Mouse (Mus musculus) central nervous system, embryonic 11.5 days (tissue): ENCODE measurements around the gene Trappc3l. TPM values are rescaled to one million over a fixed set of nuclear protein-coding genes. Genes with fewer than 3 reads are reported as not detected.

Experiments used
- polyA plus RNA-seq: library from polyadenylated mRNA; depleted of rRNA; stranded (reverse); fragments of >200 nt; gene quantifications from 2 replicates; pipeline ENCODE4 v1.2.3, GENCODE M21; 2012; rRNA removed

Gene Trappc3l
- polyA plus RNA-seq: not detected in 2 replicates

DNA sequence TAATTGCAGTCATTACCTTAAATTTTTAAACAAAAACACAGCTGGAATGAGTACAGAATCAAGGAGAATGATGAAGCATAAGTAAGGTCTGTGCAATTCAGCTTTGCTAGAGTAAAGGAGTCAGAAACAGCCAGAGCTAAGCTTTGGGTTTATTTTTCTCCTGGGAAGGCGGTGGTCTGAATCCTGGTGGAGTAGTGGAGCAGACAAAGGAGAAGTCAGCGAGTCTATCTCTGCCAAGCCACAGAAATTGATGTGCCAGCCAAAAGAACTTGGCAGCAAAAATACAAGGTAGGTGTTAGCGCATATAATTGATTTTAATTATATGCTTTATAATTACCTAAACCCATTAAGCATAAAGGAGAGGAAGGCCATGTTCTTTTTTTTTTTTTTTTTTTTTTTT is at the start of gene Trappc3l:
Trappc3l (plus strand) TSS at position 197 of the 400 bp plus-strand sequence.

DNA sequence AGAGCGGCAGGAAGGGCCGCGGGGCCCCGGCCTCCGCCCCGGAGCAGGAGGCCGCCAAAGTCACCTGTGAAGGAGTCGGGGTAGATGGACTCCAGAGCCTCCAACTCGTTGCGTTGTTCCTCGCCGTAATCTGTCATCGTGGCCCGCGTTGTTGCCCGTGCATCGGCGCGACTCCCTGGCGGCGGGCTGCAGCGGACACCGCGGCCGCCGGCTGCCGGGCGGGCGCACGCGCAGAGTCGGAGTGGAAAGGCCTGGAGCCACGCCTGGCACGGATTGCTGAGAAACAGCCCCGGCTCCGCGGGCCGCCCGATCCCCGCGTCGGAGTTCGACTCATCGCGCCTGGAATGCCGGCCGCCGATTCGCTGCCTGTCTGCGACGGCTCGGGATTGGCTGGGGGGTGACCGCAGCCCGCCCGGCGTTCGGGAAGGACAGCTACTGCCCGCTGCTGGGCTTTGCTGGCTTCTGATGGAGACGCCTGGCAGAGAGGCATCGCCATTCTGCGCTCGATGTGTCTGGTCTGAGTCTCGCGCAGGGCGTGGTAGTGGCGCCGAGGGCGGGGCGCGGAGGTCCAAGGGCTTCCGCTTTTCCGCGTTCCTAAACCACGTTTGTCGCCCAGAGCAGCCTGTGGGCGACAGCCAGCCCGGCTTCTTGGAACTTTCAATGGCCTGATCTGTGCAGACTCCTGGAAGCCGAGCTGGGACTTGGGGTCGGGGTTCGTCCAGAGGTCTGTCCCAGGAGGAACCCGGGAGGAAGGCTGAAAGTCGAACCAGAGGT is 17.9 kb upstream of the Trappc3l start, which contains the start of gene Rwdd1:
Rwdd1 (minus strand) TSS at position 323 of the 774 bp plus-strand sequence.

DNA sequence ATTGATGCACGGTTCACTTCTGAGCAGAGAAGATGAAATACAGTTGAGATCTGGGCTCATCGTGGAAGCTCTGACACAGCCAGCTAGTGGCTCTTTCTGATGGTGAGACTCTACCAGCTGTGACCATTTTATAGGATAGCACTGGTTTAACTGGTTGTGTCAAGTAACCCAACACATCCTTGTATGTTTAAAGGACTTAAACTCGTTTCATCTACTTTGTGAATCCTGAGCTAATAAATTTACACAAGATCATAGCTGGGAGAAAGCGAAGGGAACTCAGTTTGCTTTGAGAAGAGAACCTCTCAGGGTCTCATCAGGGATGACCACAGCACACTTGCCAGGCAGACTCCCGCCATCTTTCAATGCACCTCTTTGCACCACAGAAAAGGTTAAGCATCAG is 6.8 kb downstream of the Trappc3l start, which contains the start of gene Calhm4:
Calhm4 (minus strand) TSS at position 101 of the 400 bp plus-strand sequence.

DNA sequence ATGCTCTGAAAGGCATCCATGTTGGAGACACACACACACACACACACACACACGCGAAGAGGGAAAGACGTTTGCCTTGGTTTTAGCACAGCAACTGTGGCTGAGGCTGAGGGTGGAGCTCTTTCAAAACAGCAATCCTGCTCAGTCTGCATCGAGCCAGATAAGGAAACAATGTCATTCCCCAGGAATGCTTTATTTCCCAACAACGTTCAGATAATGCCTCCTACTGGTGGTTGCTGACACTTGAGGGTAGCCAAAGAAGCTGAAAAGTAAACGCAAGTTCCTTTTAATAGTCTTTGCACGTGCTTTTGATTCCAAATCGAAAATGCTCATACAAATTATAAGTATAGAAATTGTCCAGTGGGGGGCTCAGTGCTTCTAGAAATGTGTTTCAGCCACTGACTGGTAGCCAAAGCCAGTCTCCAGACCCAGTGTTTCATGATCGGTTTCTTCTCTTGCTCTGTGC is 59.1 kb downstream of the Trappc3l start, which contains the start of gene Calhm5:
Calhm5 (minus strand) TSS at position 102 of the 466 bp plus-strand sequence.

DNA sequence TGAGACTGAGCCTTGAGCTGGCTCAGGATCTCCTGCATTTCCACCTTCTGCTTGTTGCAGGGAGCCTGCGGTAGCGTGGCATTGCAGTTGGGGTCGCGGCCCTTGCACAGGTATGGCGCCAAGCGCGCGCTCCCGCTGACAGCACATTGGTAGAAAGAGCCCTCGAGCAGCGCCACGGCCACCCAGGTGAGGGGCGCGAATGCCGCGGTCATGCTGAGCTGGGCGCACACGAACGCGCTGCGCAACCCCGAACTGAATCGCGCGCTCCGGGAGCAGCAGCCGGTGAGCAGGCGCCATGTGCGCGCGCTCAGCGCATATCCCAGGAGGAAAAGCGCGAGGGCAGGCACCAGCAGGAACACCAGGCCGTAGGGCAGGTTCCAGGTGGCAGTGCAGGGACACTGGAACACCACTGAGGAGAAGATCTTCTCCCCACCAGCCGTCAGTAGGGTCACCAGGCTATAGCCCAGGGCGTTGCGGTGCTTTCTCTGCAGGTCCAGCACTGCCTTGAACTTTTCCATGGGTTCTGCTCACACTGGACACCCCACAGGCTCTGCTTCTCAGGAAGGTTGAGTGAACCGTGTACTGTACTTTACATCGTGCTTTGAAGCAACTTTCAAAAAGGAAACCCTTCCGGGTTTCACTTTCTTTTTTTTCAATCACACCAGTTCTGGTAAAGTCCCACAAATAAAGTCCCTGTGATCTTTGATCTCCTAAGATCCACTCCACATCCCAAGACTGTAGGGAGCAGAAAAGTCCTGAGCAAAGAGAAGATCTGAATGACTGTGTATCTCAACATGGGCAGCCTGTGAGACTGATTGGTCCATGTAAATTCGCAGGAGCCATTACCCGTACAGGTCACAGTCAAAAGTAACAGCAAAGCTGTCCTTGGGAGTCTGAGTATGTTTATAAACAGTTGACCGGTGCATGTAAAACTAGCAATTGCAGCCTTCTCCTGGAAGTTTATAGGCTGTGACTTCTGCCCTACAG is 90.3 kb downstream of the Trappc3l start, which contains the start of gene Calhm6:
Calhm6 (minus strand) TSS at position 593 of the 987 bp plus-strand sequence.

Other genes with a start within 250 kb of the Trappc3l start
- gene Sult3a1, start 179.9 kb upstream of the Trappc3l start, polyA plus RNA-seq: not detected in 2 replicates
- 0.15 and 0.30 TPM in 2 replicates for gene Rsph4a, start 132.5 kb upstream of the Trappc3l start, polyA plus RNA-seq
- 12.6 and 17.9 TPM in 2 replicates for gene Zup1, start 86.3 kb upstream of the Trappc3l start, polyA plus RNA-seq
- 99.2 and 166 TPM in 2 replicates for gene Rwdd1, start 18.0 kb upstream of the Trappc3l start, polyA plus RNA-seq
- not detected in 2 replicates for gene Calhm4, start 6.7 kb downstream of the Trappc3l start, polyA plus RNA-seq
- 0.13 and 0.15 TPM in 2 replicates for gene Calhm5, start 58.9 kb downstream of the Trappc3l start, polyA plus RNA-seq
- 0.14 and 0.50 TPM in 2 replicates for gene Calhm6, start 90.4 kb downstream of the Trappc3l start, polyA plus RNA-seq
- 11.9 and 24.6 TPM in 2 replicates for gene Dse, start 170.1 kb downstream of the Trappc3l start, polyA plus RNA-seq
- 38.5 and 44.3 TPM in 2 replicates for gene Tspyl1, start 244.6 kb downstream of the Trappc3l start, polyA plus RNA-seq